Mouse (Mus musculus) limb, embryonic 14.5 days (tissue): Measurements from ENCODE around the gene Erg28. TPM values are rescaled to one million over a fixed set of nuclear protein-coding genes. Genes with fewer than 3 reads are reported as not detected.

Experiments
- ATAC-seq: fragments of 200-750 bp; cut with Nextera tagmentation; 2 replicates; pipeline ENCODE4 v1.8.0; 2017; ENCODE audit warnings: low read depth, moderate number of reproducible peaks, moderate TSS enrichment; ENCODE audit not compliant: low FRiP score
- DNase-seq: peaks from one replicate; pipeline ENCODE4 v3.0.0-alpha.2; 2015; ENCODE audit warnings: low spot score
- H3K27ac ChIP-seq: fragments of 300-500 bp; sonication (generic); replicated peaks from 2 replicates; pipeline ENCODE4 v1.5.1; 2014; ENCODE audit warnings: low read depth, mild to moderate bottlenecking, low read length, moderate library complexity, mixed read lengths
- H3K27me3 ChIP-seq: fragments of 300-500 bp; sonication (generic); 2 replicates; pipeline ENCODE4 v1.6.1; 2014; ENCODE audit warnings: low read length, mixed read lengths; ENCODE audit not compliant: control insufficient read depth, insufficient read depth
- H3K36me3 ChIP-seq: fragments of 300-500 bp; sonication (generic); 2 replicates; pipeline ENCODE4 v1.6.1; 2014; ENCODE audit warnings: mild to moderate bottlenecking, low read length, moderate library complexity, mixed read lengths; ENCODE audit not compliant: control insufficient read depth, insufficient read depth
- H3K4me1 ChIP-seq: fragments of 300-500 bp; sonication (generic); 2 replicates; pipeline ENCODE4 v1.6.1; 2014; ENCODE audit warnings: antibody characterized with exemption, low read length, mixed read lengths; ENCODE audit not compliant: control insufficient read depth, insufficient read depth
- H3K4me2 ChIP-seq: fragments of 300-500 bp; sonication (generic); replicated peaks from 2 replicates; pipeline ENCODE4 v1.6.1; 2014; ENCODE audit warnings: low read depth, mild to moderate bottlenecking, low read length, moderate library complexity; ENCODE audit not compliant: severe bottlenecking
- H3K4me3 ChIP-seq: fragments of 300-500 bp; sonication (generic); replicated peaks from 2 replicates; pipeline ENCODE4 v1.5.1; 2014; ENCODE audit warnings: low read length
- H3K9ac ChIP-seq: fragments of 300-500 bp; sonication (generic); 2 replicates; pipeline ENCODE4 v1.6.1; 2014; ENCODE audit warnings: mild to moderate bottlenecking, low read depth, low read length, moderate library complexity; ENCODE audit not compliant: severe bottlenecking
- H3K9me3 ChIP-seq: fragments of 300-500 bp; sonication (generic); 2 replicates; pipeline ENCODE4 v1.6.1; 2016; ENCODE audit warnings: low read length; ENCODE audit not compliant: control insufficient read depth
- POLR2A ChIP-seq: fragments of 200-500 bp; IDR thresholded peaks from 2 replicates; pipeline ENCODE4 v1.8.0; 2012; ENCODE audit warnings: inconsistent platforms, mild to moderate bottlenecking, moderate library complexity, borderline replicate concordance; ENCODE audit not compliant: insufficient read depth, insufficient read length; ENCODE audit errors: extremely low read depth
- WGBS: fragments of 180-500 bp; shearing (Covaris S2); extraction: QIAGEN DNeasy Blood & Tissue Kit; methylation state at CpG from one replicate; pipeline ENCODE4 v1.1.7; 2014; 5-methylcytosine and 5-hydroxymethylcytosine counted together
- polyA plus RNA-seq, 2 experiments: library from polyadenylated mRNA; depleted of rRNA in 1 of 2; stranded (reverse) in 1 of 2; unstranded in 1 of 2; fragments of >200 nt; fragmentation: Nextera tagmentation in 1 of 2; extraction: Ambion mirVana in 1 of 2; gene quantifications; 2 replicates each; pipeline versions ENCODE4 v1.2.1 to v1.2.3; 2012 to 2014

Erg28 gene
- polyA plus RNA-seq, 2 experiments: 86.7 to 120 TPM

DNA sequence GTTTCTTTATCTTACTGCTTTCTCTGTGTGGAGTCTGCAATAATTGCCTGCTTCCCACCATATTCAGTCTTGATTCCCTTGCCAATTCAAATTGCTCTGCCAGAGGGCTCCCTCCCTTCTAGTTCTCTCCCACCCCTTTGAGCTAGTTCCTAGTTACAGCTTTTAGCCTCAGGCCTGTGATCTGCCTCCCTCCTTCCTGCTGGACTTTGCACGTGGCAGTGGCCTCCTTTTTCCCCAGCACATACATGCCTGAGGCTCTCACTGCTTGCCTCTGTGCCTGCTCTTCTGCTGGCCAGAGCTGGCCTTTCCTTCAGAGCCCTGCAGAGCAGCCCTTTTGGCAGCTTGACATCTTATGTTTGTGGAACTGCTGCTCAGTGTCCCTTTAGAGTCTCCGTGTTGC, 38.2 kb upstream of the Erg28 start:
- Histone ChIP-seq H3K27me3 (no peaks in the 10 kb centered on the region), H3K4me1 (peaks cover 36% of the 10 kb centered on the region), H3K27ac (peak overlapping the region; percentile 53), H3K4me3 (no peak overlapping the region), H3K9me3 (no peaks in the 10 kb centered on the region), H3K4me2 (no peak overlapping the region), H3K36me3 (0 out of 2 replicates have a peak, but pooled peaks cover 3% of the 10 kb centered on the region), H3K9ac (no peak overlapping the region)
- no peak for DNase-seq
- TF ChIP-seq POLR2A: no peak
- 23% methylated on average over 2 of the region's 2 CpGs for WGBS
- no peak for ATAC-seq

DNA sequence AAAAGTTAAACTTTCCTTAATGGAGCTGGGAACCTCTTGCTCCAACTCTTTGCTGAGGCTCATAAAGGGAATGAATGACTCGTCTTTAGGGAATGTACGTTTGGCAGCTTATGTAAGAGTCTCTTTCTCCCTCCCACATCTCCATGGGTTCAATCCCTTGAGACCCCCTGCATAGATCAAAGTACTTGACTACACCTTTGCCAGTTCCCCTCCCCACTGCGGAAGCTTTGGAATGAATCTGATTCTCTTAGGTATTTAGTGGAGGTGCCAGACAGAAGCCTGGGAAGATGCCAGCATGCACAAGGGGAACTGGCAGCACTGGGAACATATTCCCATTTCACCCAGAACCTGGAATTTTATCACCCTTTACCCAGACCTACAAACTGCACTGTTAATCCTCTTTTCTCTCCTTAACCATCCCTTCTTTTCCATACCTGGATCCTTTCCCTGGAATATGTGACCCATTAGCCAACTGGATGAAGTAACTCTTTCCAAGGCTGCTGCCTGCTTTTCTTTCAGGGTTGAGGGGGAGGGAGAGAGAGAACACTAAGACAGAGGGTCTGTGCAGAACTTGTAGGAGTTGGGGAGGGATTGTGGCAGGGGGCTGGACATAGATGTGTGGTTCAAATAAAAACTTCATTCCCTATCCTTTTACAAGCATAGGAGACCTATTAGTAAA, 35.3 kb upstream of the Erg28 start:
- ATAC-seq: peak; percentile 83
- Histone ChIP-seq H3K9ac (no peak overlapping the region), H3K27ac (peak overlapping the region; percentile 71), H3K4me2 (0 out of 2 replicates have a peak overlapping the region, but pooled peaks have one; percentile 19), H3K27me3 (no peaks in the 10 kb centered on the region), H3K4me1 (peaks cover 31% of the 10 kb centered on the region), H3K4me3 (no peak overlapping the region), H3K9me3 (no peaks in the 10 kb centered on the region), H3K36me3 (0 out of 2 replicates have a peak, but pooled peaks cover 3% of the 10 kb centered on the region)
- peak; percentile 83 for DNase-seq
- no peak for TF ChIP-seq POLR2A
- 30% methylated on average over 3 of the region's 3 CpGs for WGBS

DNA sequence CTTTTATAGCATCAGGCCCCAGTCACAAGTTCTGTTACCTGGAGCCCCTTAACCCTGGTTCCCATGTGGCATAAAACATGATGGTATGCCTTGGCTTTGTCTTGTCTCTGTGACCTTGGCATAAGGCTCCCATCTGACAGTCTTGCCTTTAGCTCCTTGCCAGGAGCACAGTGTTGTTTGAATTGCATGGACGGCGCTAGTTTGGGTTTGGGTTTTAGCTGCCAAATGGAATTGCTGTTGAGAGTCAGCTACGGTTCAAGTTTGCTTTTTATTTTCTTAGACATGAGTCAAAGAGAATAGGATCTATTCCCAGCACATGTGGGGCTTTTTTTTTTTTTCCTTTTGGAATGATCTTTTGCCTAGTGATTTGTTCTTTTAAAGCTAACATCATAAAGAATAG, 34.8 kb upstream of the Erg28 start:
- TF ChIP-seq POLR2A: no peak
- H3K9me3 ChIP-seq: no peaks in the 10 kb centered on the region
- peaks cover 31% of the 10 kb centered on the region for H3K4me1 ChIP-seq
- no peaks in the 10 kb centered on the region for H3K27me3 ChIP-seq
- ATAC-seq: peak; percentile 38
- H3K4me2 ChIP-seq: no peak overlapping the region
- H3K27ac ChIP-seq: peak overlapping the region; percentile 71
- DNase-seq: no peak
- WGBS: 60% methylated on average over 3 of the region's 3 CpGs
- H3K4me3 ChIP-seq: no peak overlapping the region
- H3K9ac ChIP-seq: no peak overlapping the region
- 0 out of 2 replicates have a peak, but pooled peaks cover 3% of the 10 kb centered on the region for H3K36me3 ChIP-seq

DNA sequence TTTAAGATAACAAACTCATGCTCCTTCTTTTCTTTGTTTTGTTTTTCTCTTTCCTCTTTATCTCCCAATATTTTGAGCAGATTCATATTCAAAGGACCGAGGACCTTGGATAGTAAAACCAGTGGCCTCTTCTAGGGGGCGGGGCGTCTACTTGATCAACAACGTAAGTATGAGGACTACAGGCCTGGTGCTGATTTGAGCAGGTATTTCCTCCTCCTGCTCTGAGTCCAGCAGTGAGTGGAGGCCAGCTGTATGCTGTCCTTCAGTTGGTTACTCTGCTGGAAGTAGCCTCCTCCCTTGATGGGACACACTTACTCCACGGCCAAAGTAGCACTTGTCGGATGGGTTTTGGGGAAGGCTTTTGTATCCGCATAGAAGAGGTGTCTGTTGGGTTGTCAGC, 33.0 kb upstream of the Erg28 start:
- H3K4me3 ChIP-seq: no peak overlapping the region
- DNase-seq (no peak), ATAC-seq (no peak)
- TF ChIP-seq POLR2A: no peak
- no peak overlapping the region for H3K9ac ChIP-seq
- 0 out of 2 replicates have a peak, but pooled peaks cover under 1% of the 10 kb centered on the region for H3K36me3 ChIP-seq
- H3K9me3 ChIP-seq: no peaks in the 10 kb centered on the region
- H3K27ac ChIP-seq: no peak overlapping the region
- no peak overlapping the region for H3K4me2 ChIP-seq
- peaks cover 23% of the 10 kb centered on the region for H3K4me1 ChIP-seq
- 85% methylated on average over 7 of the region's 7 CpGs for WGBS
- no peaks in the 10 kb centered on the region for H3K27me3 ChIP-seq

DNA sequence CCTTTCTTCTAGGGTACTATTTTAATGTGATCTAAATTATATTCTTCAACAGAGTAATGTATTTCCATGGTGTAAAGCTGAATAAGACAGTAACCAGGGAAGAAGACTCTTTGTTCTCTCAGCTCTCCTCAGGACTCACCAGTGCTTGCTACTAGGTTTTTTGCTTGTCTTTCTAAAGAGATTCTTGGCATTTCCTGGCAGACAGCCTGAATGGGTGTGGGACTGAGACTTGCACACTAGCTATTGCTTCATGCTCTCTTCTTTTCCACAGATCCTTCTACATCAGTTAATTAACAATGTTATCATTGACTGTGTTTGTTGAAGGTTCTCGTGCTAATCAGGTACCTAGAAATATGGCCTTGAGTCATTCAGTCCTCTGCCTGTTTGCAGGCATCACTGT, 29.9 kb upstream of the Erg28 start:
- DNase-seq (no peak), ATAC-seq (no peak)
- TF ChIP-seq POLR2A: no peak
- peaks cover 11% of the 10 kb centered on the region for H3K4me1 ChIP-seq
- no peak overlapping the region for H3K4me3 ChIP-seq
- 94% methylated on average over 1 of the region's 1 CpGs for WGBS
- peaks cover 10% of the 10 kb centered on the region for H3K36me3 ChIP-seq
- H3K9ac ChIP-seq: no peak overlapping the region
- no peaks in the 10 kb centered on the region for H3K9me3 ChIP-seq
- no peak overlapping the region for H3K4me2 ChIP-seq
- H3K27me3 ChIP-seq: no peaks in the 10 kb centered on the region
- H3K27ac ChIP-seq: no peak overlapping the region
